In genomic region chr6:120539781-120540231, GRCm38 (mm10) we compare ENCODE assay signal across 9 mouse cellular contexts. TPM values are rescaled to one million over a fixed set of nuclear protein-coding genes. Genes with fewer than 3 reads are reported as not detected.
DNase-seq lines count a peak whose midpoint lies in the region; ATAC-seq and TF ChIP-seq lines count a peak whose summit lies in the region.
"Had no signal": no experiment of that assay in that cellular context is flagged by ENCODE, and none has a peak within 500 bp of the region (broad histone marks: within the 10 kb centered on the region; RNA-seq: fewer than 3 reads in every experiment).

No protein-coding gene starts in this region.

- no peak for TF ChIP-seq EP300 in CH12.LX (IDR thresholded peaks at IDR 0.05; ENCODE audit: low read length)

- ATAC-seq in heart, embryonic 12.5 days (ENCODE audit: insufficient number of reproducible peaks, low FRiP score) = peak; percentile 6; the same call in 1 of the 2 replicates
- ATAC-seq in kidney, embryonic 15.5 days (replicated peaks; ENCODE audit: low FRiP score) = peak; percentile 10; the same call in 1 of the 2 replicates
- no peak for ATAC-seq in CD4-positive, CD25-positive, alpha-beta regulatory T cell, adult 4 months

- no peak overlapping the region for H3K4me3 ChIP-seq in CH12.LX (replicated peaks in 1 of 3; ENCODE audit: low read depth in 2 of 3, low read length in 2 of 3, poor library complexity in 1 of 3)
- no peak overlapping the region for H3K4me3 ChIP-seq in heart, embryonic 12.5 days
- no peak overlapping the region for H3K4me3 ChIP-seq in kidney, embryonic 15.5 days (replicated peaks)

- no peaks in the 10 kb centered on the region for H3K27me3 ChIP-seq in CH12.LX (replicated peaks)
- no peaks in the 10 kb centered on the region for H3K27me3 ChIP-seq in heart, embryonic 12.5 days (replicated peaks)
- no peaks in the 10 kb centered on the region for H3K27me3 ChIP-seq in kidney, embryonic 15.5 days
- H3K27me3 ChIP-seq: stomach, embryonic 15.5 days had no signal

- H3K36me3 ChIP-seq in CH12.LX (replicated peaks in 1 of 2; ENCODE audit: control insufficient read depth in 1 of 2, insufficient read depth in 1 of 2, low read length in 1 of 2) = no peaks in the 10 kb centered on the region
- H3K36me3 ChIP-seq in heart, embryonic 12.5 days = no peaks in the 10 kb centered on the region
- no peaks in the 10 kb centered on the region for H3K36me3 ChIP-seq in kidney, embryonic 15.5 days
- H3K36me3 ChIP-seq: stomach, embryonic 15.5 days had no signal

- no peaks in the 10 kb centered on the region for H3K79me2 ChIP-seq in CH12.LX (replicated peaks; ENCODE audit: control insufficient read depth, extremely low read depth, insufficient read depth, poor library complexity, severe bottlenecking)

- in situ Hi-C loops in CH12.LX (cut with MboI; ENCODE audit: low pct_ligation_motif_present, low pct_unique_long_range_greater_than_20kb, low sequenced_read_pairs) = loop anchor here (5.0 to 10.0 kb wide), 3 partner anchors 32 to 215 kb away; no protein-coding TSS in a partner anchor

- peak overlapping the region; percentile 69; the same call in 1 of the 2 replicates for H3K9ac ChIP-seq in CH12.LX (ENCODE audit: insufficient read depth, low read depth)
- H3K9ac ChIP-seq in heart, embryonic 12.5 days = no peak overlapping the region
- no peak overlapping the region for H3K9ac ChIP-seq in kidney, embryonic 15.5 days
- H3K9ac ChIP-seq: stomach, embryonic 15.5 days had no signal

- TF ChIP-seq CTCF in CH12.LX (conservative IDR thresholded peaks at IDR 0.05 in 1 of 2, IDR thresholded peaks at IDR 0.05 in 1 of 2; ENCODE audit: low read depth in 2 of 2, low read length in 2 of 2) = no peak
- TF ChIP-seq CTCF in brain, embryonic 14.5 days (IDR thresholded peaks at IDR 0.05; ENCODE audit: borderline replicate concordance, extremely low read depth, insufficient read depth, insufficient read length) = no peak

- dilution Hi-C loops in CH12.LX (cut with MboI; ENCODE audit: extremely low pct_ligation_motif_present, extremely low pct_unique_long_range_greater_than_20kb, low sequenced_read_pairs) = no loop called here

- H3K4me2 ChIP-seq in CH12.LX (ENCODE audit: insufficient read depth, low read depth, poor library complexity, severe bottlenecking) = peak overlapping the region; percentile 78; the same call in 1 of the 2 replicates
- H3K4me2 ChIP-seq in heart, embryonic 12.5 days = peak overlapping the region; percentile 68; the same call in 1 of the 2 replicates
- H3K4me2 ChIP-seq in kidney, embryonic 15.5 days = 0 out of 2 replicates have a peak overlapping the region, but pooled peaks have one; percentile 65

- WGBS in heart, embryonic 12.5 days = 36% methylated on average over 10 of the region's 10 CpGs
- 28% methylated on average over 10 of the region's 10 CpGs for WGBS in kidney, embryonic 15.5 days

- TF ChIP-seq POLR2A in CH12.LX (IDR thresholded peaks at IDR 0.05; ENCODE audit: low read depth, low read length) = no peak
- TF ChIP-seq POLR2A in brain, embryonic 14.5 days (IDR thresholded peaks at IDR 0.05; ENCODE audit: borderline replicate concordance, extremely low read depth, insufficient read depth, insufficient read length, poor library complexity, severe bottlenecking) = no peak

- TF ChIP-seq RAD21 in CH12.LX (IDR thresholded peaks at IDR 0.05; ENCODE audit: low read depth, low read length) = no peak

- H3K9me3 ChIP-seq in CH12.LX (replicated peaks; ENCODE audit: low read length) = peaks cover 10% of the 10 kb centered on the region
- peaks cover 3% of the 10 kb centered on the region; the same call in 1 of the 2 replicates for H3K9me3 ChIP-seq in heart, embryonic 12.5 days (replicated peaks)
- no peaks in the 10 kb centered on the region for H3K9me3 ChIP-seq in kidney, embryonic 15.5 days (replicated peaks)
- H3K9me3 ChIP-seq: stomach, embryonic 15.5 days had no signal

- peaks cover 7 to 16% of the 10 kb centered on the region in 2 experiments; a peak in 3 of 4 replicates for H3K4me1 ChIP-seq in CH12.LX (ENCODE audit: control insufficient read depth in 1 of 2, insufficient read depth in 2 of 2)
- peaks cover 11% of the 10 kb centered on the region for H3K4me1 ChIP-seq in heart, embryonic 12.5 days (replicated peaks)
- H3K4me1 ChIP-seq in kidney, embryonic 15.5 days = peaks cover 14% of the 10 kb centered on the region
- H3K4me1 ChIP-seq: stomach, embryonic 15.5 days had no signal

- DNase-seq in CH12.LX (ENCODE audit: extremely low read depth) = no peak
- peak; percentile 30 for DNase-seq in brain, embryonic 14.5 days (ENCODE audit: low read depth)
- DNase-seq in lung, postnatal 14 days = peak; percentile 20
- DNase-seq in testis, postnatal 10 days (ENCODE audit: low spot score) = no peak
- DNase-seq in cerebellum, adult 11 months = no peak

- no peak overlapping the region for H3K27ac ChIP-seq in CH12.LX (ENCODE audit: insufficient read depth, low read depth)
- H3K27ac ChIP-seq in heart, embryonic 12.5 days (ENCODE audit: poor library complexity, severe bottlenecking) = peak overlapping the region; percentile 30
- H3K27ac ChIP-seq in kidney, embryonic 15.5 days = no peak overlapping the region
- H3K27ac ChIP-seq: stomach, embryonic 15.5 days had no signal

TF ChIP-seq in CH12.LX, 34 proteins besides CTCF, POLR2A, EP300 and RAD21:
- TF ChIP-seq GABPA (IDR thresholded peaks at IDR 0.05; ENCODE audit: insufficient replicate concordance, low read depth, low read length) (no peak), CHD2 (IDR thresholded peaks at IDR 0.05; ENCODE audit: low read length) (no peak), TCF12 (IDR thresholded peaks at IDR 0.05; ENCODE audit: low read depth, low read length) (no peak), ZNF384 (IDR thresholded peaks at IDR 0.05; ENCODE audit: low read depth, low read length) (no peak), BHLHE40 (IDR thresholded peaks at IDR 0.05; ENCODE audit: low read depth, low read length) (no peak), MYC (IDR thresholded peaks at IDR 0.05; ENCODE audit: low read depth, low read length) (no peak), MXI1 (IDR thresholded peaks at IDR 0.05; ENCODE audit: low read depth, low read length) (no peak), JUN (IDR thresholded peaks at IDR 0.05; ENCODE audit: insufficient read depth, low read depth, low read length) (no peak), TBP (conservative IDR thresholded peaks at IDR 0.05; ENCODE audit: low read depth, low read length) (no peak), PAX5 (IDR thresholded peaks at IDR 0.05; ENCODE audit: low read length) (no peak), NRF1 (IDR thresholded peaks at IDR 0.05; ENCODE audit: low read depth, low read length) (no peak), ZC3H11A (IDR thresholded peaks at IDR 0.05; ENCODE audit: low read depth, low read length) (no peak)

RNA-seq across cellular contexts. Expression of gene Hdhd5, which starts 8.7 kb away (rescaled TPM):
- total RNA-seq in CH12.LX (2012; rRNA removed) = 20.9 and 21.5 TPM in 2 replicates
- 11.4 and 12.5 TPM in 2 replicates for total RNA-seq in CH12.LX (2014; rRNA removed)
- 10.9 and 12.4 TPM in 2 replicates for polyA plus RNA-seq in CH12.LX (2012; ENCODE audit: insufficient read length, low read depth)
- polyA plus RNA-seq in brain, embryonic 14.5 days (2012; rRNA removed) = 22.1 and 26.4 TPM in 2 replicates
- 16.0 and 17.9 TPM in 2 replicates for polyA plus RNA-seq in heart, embryonic 12.5 days (2016; fragmentation: Nextera tagmentation; extraction: Ambion mirVana)
- 19.4 and 19.8 TPM in 2 replicates for polyA plus RNA-seq in kidney, embryonic 15.5 days (2015; fragmentation: Nextera tagmentation; extraction: Ambion mirVana)
- polyA plus RNA-seq in CD4-positive, CD25-positive, alpha-beta regulatory T cell, adult 4 months (2017; shearing (Covaris generic)) = 10 to 100 TPM; 43.4 to 59.7 TPM

RNA-seq across cellular contexts. Expression of gene Tmem121b, which starts 46.2 kb away (rescaled TPM):
- total RNA-seq in CH12.LX (2012; rRNA removed) = not detected in 2 replicates
- not detected in 2 replicates for total RNA-seq in CH12.LX (2014; rRNA removed)
- polyA plus RNA-seq in CH12.LX (2012; ENCODE audit: insufficient read length, low read depth) = not detected in 2 replicates
- 13.5 and 15.6 TPM in 2 replicates for polyA plus RNA-seq in brain, embryonic 14.5 days (2012; rRNA removed)
- polyA plus RNA-seq in heart, embryonic 12.5 days (2016; fragmentation: Nextera tagmentation; extraction: Ambion mirVana) = 0.10 and 0.15 TPM in 2 replicates
- 0.06 and 0.13 TPM in 2 replicates for polyA plus RNA-seq in kidney, embryonic 15.5 days (2015; fragmentation: Nextera tagmentation; extraction: Ambion mirVana)
- under 1 TPM; 0.61 to 0.63 TPM for polyA plus RNA-seq in CD4-positive, CD25-positive, alpha-beta regulatory T cell, adult 4 months (2017; shearing (Covaris generic))

Comparison
In these comparisons a context has a peak if more than half of its experiments do, and no peak if none do; other contexts are left out.
1. DNase-seq: peak in brain, embryonic 14.5 days (single experiment) and lung, postnatal 14 days (single experiment); none in CH12.LX (single experiment), testis, postnatal 10 days (single experiment) and cerebellum, adult 11 months (single experiment).
2. Peak in every context shown above with its lines, with median percentiles within 50 percentile points of each other: H3K4me2 ChIP-seq.